Mouse (Mus musculus): ENCODE measurements at regions not wholly inside any gene's neighbourhood (a gene's known extent, or its start where the extent isn't known, plus 50 kb on each side); places are given as distances from the start of the nearest gene placed in this dataset.

DNA sequence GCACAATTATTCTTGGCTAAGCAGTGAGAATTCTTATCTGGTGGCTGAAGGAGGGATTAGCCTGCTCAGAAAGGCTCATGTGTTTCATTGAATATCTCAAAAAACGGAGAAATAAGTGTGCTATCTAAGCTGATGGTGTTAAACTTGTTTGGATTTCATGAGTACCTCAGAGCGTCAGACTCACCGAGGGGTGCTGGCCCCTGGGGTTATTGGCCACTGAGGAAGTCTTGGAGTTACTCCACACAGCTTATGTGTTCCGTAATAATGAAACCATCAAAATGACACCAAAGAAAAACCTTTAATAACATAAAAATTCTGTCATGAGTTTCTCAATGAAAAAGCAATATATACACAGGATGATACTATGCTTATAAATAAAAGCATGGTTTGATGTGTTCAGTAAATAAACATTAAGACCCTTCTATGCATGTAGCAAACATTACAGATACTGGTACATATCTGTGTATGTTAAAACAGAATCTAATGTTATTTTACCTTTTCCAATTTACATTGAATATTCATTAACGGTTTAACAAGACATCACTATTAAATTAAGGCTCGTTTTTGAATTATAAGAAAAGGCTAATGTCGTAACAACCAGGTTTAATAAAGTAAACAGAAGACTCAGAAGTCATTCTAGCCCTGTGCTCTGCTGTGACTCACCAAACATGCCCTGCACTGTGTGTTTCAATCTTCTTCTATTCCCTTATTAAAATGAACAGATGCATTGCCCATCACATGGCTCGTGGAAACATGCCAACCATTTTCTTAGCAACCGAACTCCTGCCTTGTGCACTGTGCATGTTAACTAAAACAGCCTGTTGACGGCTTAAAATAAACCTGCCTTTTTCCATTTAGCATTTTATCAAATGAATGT is 124.7 kb downstream of the Lca5 start:
- 62% methylated on average over 10 of the region's 10 CpGs for WGBS
- Histone ChIP-seq H3K36me3 (ENCODE audit: control insufficient read depth, insufficient read depth, low read length) (no peaks in the 10 kb centered on the region), H3K4me3 (ENCODE audit: insufficient read depth, low read depth, low read length) (no peak overlapping the region), H3K27me3 (replicated peaks; ENCODE audit: control insufficient read depth, insufficient read depth, low read length) (no peaks in the 10 kb centered on the region), H3K4me1 (ENCODE audit: control insufficient read depth, insufficient read depth, low read length) (no peaks in the 10 kb centered on the region), H3K27ac (ENCODE audit: insufficient read depth, low read depth, low read length) (no peak overlapping the region)
- DNase-seq = no peak
- TF ChIP-seq CTCF (conservative IDR thresholded peaks at IDR 0.05; ENCODE audit: insufficient read depth, insufficient read length, low read depth, low read length) = no peak
- no peak for TF ChIP-seq POLR2A (IDR thresholded peaks at IDR 0.05; ENCODE audit: low read depth, low read length)

DNA sequence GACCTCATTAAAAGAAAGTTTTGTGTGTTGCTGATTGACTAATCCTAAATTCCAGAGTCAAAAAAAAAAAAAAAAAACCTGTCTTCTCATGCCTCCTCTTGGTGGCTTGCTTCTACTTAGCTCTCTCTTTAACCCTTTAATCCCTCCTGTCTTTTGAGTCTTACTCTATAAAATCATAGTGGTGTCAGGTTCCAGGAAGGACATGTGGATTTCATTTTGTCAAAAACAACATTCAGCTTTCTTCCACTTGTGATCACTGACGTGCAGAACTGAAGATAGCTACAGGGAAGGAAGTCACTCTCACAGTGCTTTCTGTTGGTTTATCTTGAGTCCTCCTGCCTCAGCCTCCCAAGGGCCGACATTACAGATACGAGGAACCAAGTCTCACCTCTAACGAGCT is 132.2 kb downstream of the Lca5 start:
- H3K4me3 ChIP-seq (ENCODE audit: insufficient read depth, low read depth, low read length) = no peak overlapping the region
- WGBS = 74% methylated on average over 4 of the region's 4 CpGs
- H3K27ac ChIP-seq (ENCODE audit: insufficient read depth, low read depth, low read length) = no peak overlapping the region
- no peaks in the 10 kb centered on the region for H3K4me1 ChIP-seq (ENCODE audit: control insufficient read depth, insufficient read depth, low read length)
- DNase-seq = no peak
- TF ChIP-seq CTCF (conservative IDR thresholded peaks at IDR 0.05; ENCODE audit: insufficient read depth, insufficient read length, low read depth, low read length) = no peak
- no peak for TF ChIP-seq POLR2A (IDR thresholded peaks at IDR 0.05; ENCODE audit: low read depth, low read length)
- no peaks in the 10 kb centered on the region for H3K36me3 ChIP-seq (ENCODE audit: control insufficient read depth, insufficient read depth, low read length)
- H3K27me3 ChIP-seq (replicated peaks; ENCODE audit: control insufficient read depth, insufficient read depth, low read length) = no peaks in the 10 kb centered on the region

DNA sequence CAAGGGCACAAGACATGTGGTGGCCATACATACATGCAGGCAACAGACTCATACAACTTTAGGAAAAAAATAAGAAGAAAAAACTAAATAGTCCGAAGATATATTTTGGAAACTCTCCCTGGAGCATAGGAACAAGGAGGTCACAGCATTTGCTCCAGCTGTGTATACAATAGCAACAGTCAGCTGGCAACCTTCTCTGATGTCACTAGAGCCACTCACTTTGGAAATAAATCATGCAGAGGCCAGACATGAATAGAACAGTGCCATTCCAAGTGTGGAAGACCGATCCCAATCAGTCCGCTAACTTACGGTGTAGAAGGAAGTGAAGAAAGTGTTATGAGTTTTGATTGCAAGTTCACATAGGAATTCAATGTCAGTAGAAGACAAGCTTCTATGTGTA is 132.8 kb downstream of the Lca5 start:
- H3K27ac ChIP-seq (ENCODE audit: insufficient read depth, low read depth, low read length) = no peak overlapping the region
- WGBS = 57% methylated on average over 4 of the region's 4 CpGs
- peak; percentile 5 for DNase-seq
- no peak overlapping the region for H3K4me3 ChIP-seq (ENCODE audit: insufficient read depth, low read depth, low read length)
- H3K36me3 ChIP-seq (ENCODE audit: control insufficient read depth, insufficient read depth, low read length) = no peaks in the 10 kb centered on the region
- H3K4me1 ChIP-seq (ENCODE audit: control insufficient read depth, insufficient read depth, low read length) = no peaks in the 10 kb centered on the region
- no peaks in the 10 kb centered on the region for H3K27me3 ChIP-seq (replicated peaks; ENCODE audit: control insufficient read depth, insufficient read depth, low read length)
- no peak for TF ChIP-seq CTCF (conservative IDR thresholded peaks at IDR 0.05; ENCODE audit: insufficient read depth, insufficient read length, low read depth, low read length)
- TF ChIP-seq POLR2A (IDR thresholded peaks at IDR 0.05; ENCODE audit: low read depth, low read length) = no peak

DNA sequence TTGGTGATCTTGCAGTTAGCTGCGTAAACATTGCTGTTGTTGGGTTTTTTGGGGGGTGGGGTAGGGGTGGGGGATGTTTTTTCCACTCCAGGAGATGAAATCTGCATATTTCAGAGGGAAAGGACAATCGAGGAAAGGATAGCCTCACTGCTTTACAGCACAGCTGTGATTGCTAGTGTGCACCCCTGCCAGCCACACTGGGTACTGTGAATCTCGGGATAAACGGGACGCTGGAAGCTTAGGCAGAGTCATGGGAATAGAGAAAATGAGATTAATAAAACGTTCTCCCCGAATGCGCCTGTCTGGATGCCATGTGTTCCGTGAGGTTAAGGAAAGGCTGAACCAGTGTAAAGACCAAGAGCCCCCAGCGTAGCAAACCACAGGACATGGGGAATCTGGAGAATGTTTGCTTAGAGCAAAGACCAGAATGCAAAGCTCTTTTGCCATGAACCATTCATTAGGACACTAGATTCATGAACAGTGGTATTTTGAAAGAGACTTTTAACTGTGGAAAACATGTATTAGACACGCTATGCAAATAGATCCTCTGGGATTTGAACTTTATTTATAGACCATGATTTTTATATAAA is 133.5 kb downstream of the Lca5 start:
- DNase-seq = no peak
- Histone ChIP-seq H3K27ac (ENCODE audit: insufficient read depth, low read depth, low read length) (no peak overlapping the region), H3K36me3 (ENCODE audit: control insufficient read depth, insufficient read depth, low read length) (no peaks in the 10 kb centered on the region), H3K27me3 (replicated peaks; ENCODE audit: control insufficient read depth, insufficient read depth, low read length) (no peaks in the 10 kb centered on the region), H3K4me1 (ENCODE audit: control insufficient read depth, insufficient read depth, low read length) (no peaks in the 10 kb centered on the region), H3K4me3 (ENCODE audit: insufficient read depth, low read depth, low read length) (no peak overlapping the region)
- WGBS = 69% methylated on average over 11 of the region's 11 CpGs
- TF ChIP-seq POLR2A (IDR thresholded peaks at IDR 0.05; ENCODE audit: low read depth, low read length) = no peak
- TF ChIP-seq CTCF (conservative IDR thresholded peaks at IDR 0.05; ENCODE audit: insufficient read depth, insufficient read length, low read depth, low read length) = no peak

DNA sequence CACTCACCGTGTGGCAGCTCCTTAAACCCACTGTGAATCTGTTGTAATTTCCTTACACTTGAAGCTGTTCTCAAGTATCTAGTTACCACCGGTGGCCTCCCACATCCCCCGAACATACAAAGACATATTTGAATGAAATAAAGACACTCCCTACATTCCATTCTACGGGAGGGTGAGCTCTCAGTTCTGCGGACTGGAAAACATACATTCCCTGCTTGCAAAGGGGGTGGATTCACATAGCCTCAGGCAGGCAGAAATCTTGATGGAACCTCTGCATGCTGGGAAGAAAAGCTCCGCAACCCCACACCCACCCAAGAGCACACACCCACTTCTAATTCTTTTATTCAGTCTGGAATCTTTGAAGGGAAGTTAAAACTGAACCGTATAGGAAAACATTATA is 136.0 kb downstream of the Lca5 start:
- Histone ChIP-seq H3K4me3 (ENCODE audit: insufficient read depth, low read depth, low read length) (no peak overlapping the region), H3K27ac (ENCODE audit: insufficient read depth, low read depth, low read length) (no peak overlapping the region), H3K4me1 (ENCODE audit: control insufficient read depth, insufficient read depth, low read length) (no peaks in the 10 kb centered on the region), H3K27me3 (replicated peaks; ENCODE audit: control insufficient read depth, insufficient read depth, low read length) (no peaks in the 10 kb centered on the region), H3K36me3 (ENCODE audit: control insufficient read depth, insufficient read depth, low read length) (no peaks in the 10 kb centered on the region)
- DNase-seq = no peak
- TF ChIP-seq POLR2A (IDR thresholded peaks at IDR 0.05; ENCODE audit: low read depth, low read length) (no peak), CTCF (conservative IDR thresholded peaks at IDR 0.05; ENCODE audit: insufficient read depth, insufficient read length, low read depth, low read length) (no peak)
- WGBS = 29% methylated on average over 7 of the region's 7 CpGs

DNA sequence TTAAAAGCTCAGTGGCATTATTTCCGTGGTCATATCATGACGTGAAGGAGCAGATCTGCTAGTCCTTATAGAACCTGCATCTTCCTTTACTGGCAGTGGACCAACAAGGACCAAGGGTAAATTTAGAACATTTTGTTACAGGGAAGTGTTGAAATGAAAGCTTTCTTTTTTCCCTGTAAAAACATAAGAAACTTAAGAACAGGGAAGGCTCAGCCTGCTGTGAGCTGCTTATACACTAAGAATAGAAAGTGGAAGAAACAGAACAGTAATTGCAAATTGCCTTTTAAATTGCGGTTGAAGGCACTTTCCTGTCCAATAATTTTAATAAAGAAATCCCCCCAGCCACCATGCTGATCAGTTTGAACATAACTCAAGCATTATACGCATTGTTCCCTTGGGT is 140.4 kb downstream of the Lca5 start:
- 89% methylated on average over 4 of the region's 4 CpGs for WGBS
- no peak for DNase-seq
- Histone ChIP-seq H3K4me1 (ENCODE audit: control insufficient read depth, insufficient read depth, low read length) (no peaks in the 10 kb centered on the region), H3K4me3 (ENCODE audit: insufficient read depth, low read depth, low read length) (no peak overlapping the region), H3K27me3 (replicated peaks; ENCODE audit: control insufficient read depth, insufficient read depth, low read length) (no peaks in the 10 kb centered on the region), H3K36me3 (ENCODE audit: control insufficient read depth, insufficient read depth, low read length) (no peaks in the 10 kb centered on the region), H3K27ac (ENCODE audit: insufficient read depth, low read depth, low read length) (no peak overlapping the region)
- TF ChIP-seq CTCF (conservative IDR thresholded peaks at IDR 0.05; ENCODE audit: insufficient read depth, insufficient read length, low read depth, low read length) (no peak), POLR2A (IDR thresholded peaks at IDR 0.05; ENCODE audit: low read depth, low read length) (no peak)

DNA sequence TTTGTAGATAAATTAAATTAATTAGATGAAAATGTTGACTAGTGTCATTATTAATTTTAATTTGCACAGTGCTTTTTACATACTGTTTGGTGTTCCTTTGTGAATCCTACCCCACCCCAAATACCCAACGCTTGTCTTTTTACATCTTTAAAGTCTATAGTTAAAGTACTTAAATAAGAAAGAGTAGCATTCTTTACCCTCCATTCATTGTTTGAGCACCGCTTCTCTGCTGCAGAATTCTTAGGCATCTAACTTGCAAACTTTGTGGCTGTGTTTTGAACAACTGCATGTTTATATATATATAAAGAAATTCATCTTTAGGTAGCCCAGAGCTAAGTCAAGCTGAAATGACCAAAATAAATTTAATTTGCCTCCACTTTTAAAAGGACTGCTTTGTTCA is 140.9 kb downstream of the Lca5 start:
- WGBS = 96% methylated on average over 2 of the region's 2 CpGs

More for the DNA sequence above, 140.9 kb downstream of the Lca5 start:
- no peaks in the 10 kb centered on the region for H3K36me3 ChIP-seq (ENCODE audit: control insufficient read depth, insufficient read depth, low read length)
- no peak for DNase-seq
- H3K4me1 ChIP-seq (ENCODE audit: control insufficient read depth, insufficient read depth, low read length) = no peaks in the 10 kb centered on the region
- no peaks in the 10 kb centered on the region for H3K27me3 ChIP-seq (replicated peaks; ENCODE audit: control insufficient read depth, insufficient read depth, low read length)
- H3K27ac ChIP-seq (ENCODE audit: insufficient read depth, low read depth, low read length) = no peak overlapping the region
- H3K4me3 ChIP-seq (ENCODE audit: insufficient read depth, low read depth, low read length) = no peak overlapping the region
- no peak for TF ChIP-seq POLR2A (IDR thresholded peaks at IDR 0.05; ENCODE audit: low read depth, low read length)
- TF ChIP-seq CTCF (conservative IDR thresholded peaks at IDR 0.05; ENCODE audit: insufficient read depth, insufficient read length, low read depth, low read length) = no peak
